Mouse (Mus musculus): ENCODE results near the gene Psmd14. TPM values are rescaled to one million over a fixed set of nuclear protein-coding genes. Genes with fewer than 3 reads are reported as not detected.

The Psmd14 gene
- polyA plus RNA-seq, 1 experiment from 2014 or later, result 128 TPM

GRCm38 (mm10) chr2:61751286-61751685 is 39.8 kb downstream of the Psmd14 start:
- H3K4me2 ChIP-seq (replicated peaks; ENCODE audit: low read depth), result no peak overlapping the region
- no peaks in the 10 kb centered on the region for H3K4me1 ChIP-seq (replicated peaks; ENCODE audit: control insufficient read depth, insufficient read depth)
- TF ChIP-seq EP300 (optimal IDR thresholded peaks at IDR 0.05), result no peak
- no peak for ATAC-seq (ENCODE audit: low FRiP score, low TSS enrichment)
- H3K27me3 ChIP-seq (ENCODE audit: control insufficient read depth, insufficient read depth, low read length), result no peaks in the 10 kb centered on the region
- no peak overlapping the region for H3K27ac ChIP-seq (replicated peaks)
- H3K36me3 ChIP-seq (ENCODE audit: control insufficient read depth, insufficient read depth, low read length), result no peaks in the 10 kb centered on the region
- DNase-seq (ENCODE audit: low spot score), result no peak
- no peaks in the 10 kb centered on the region for H3K9me3 ChIP-seq (ENCODE audit: control insufficient read depth, low read length)
- H3K9ac ChIP-seq (ENCODE audit: low read length), result no peak overlapping the region
- H3K4me3 ChIP-seq (ENCODE audit: low read depth, low read length), result no peak overlapping the region
- 57% methylated on average over 2 of the region's 2 CpGs for WGBS

GRCm38 (mm10) chr2:61752362-61752761 is 40.9 kb downstream of the Psmd14 start:
- H3K4me3 ChIP-seq (ENCODE audit: low read depth, low read length), result no peak overlapping the region
- H3K9me3 ChIP-seq (ENCODE audit: control insufficient read depth, low read length), result no peaks in the 10 kb centered on the region
- ATAC-seq (ENCODE audit: low FRiP score, low TSS enrichment) (no peak), DNase-seq (ENCODE audit: low spot score) (no peak)
- H3K27me3 ChIP-seq (ENCODE audit: control insufficient read depth, insufficient read depth, low read length), result no peaks in the 10 kb centered on the region
- no peak overlapping the region for H3K9ac ChIP-seq (ENCODE audit: low read length)
- no peaks in the 10 kb centered on the region for H3K4me1 ChIP-seq (replicated peaks; ENCODE audit: control insufficient read depth, insufficient read depth)
- H3K4me2 ChIP-seq (replicated peaks; ENCODE audit: low read depth), result no peak overlapping the region
- no peak overlapping the region for H3K27ac ChIP-seq (replicated peaks)
- H3K36me3 ChIP-seq (ENCODE audit: control insufficient read depth, insufficient read depth, low read length), result no peaks in the 10 kb centered on the region
- TF ChIP-seq EP300 (optimal IDR thresholded peaks at IDR 0.05), result no peak
- TF ChIP-seq CTCF (IDR thresholded peaks at IDR 0.05; ENCODE audit: low read depth), result no peak

GRCm38 (mm10) chr2:61754989-61755388 is 43.5 kb downstream of the Psmd14 start:
- H3K4me1 ChIP-seq (replicated peaks; ENCODE audit: control insufficient read depth, insufficient read depth), result no peaks in the 10 kb centered on the region
- no peak overlapping the region for H3K4me2 ChIP-seq (replicated peaks; ENCODE audit: low read depth)
- no peak overlapping the region for H3K9ac ChIP-seq (ENCODE audit: low read length)
- H3K9me3 ChIP-seq (ENCODE audit: control insufficient read depth, low read length), result no peaks in the 10 kb centered on the region
- no peak for DNase-seq (ENCODE audit: low spot score)
- H3K27me3 ChIP-seq (ENCODE audit: control insufficient read depth, insufficient read depth, low read length), result no peaks in the 10 kb centered on the region
- no peak overlapping the region for H3K4me3 ChIP-seq (ENCODE audit: low read depth, low read length)
- no peak overlapping the region for H3K27ac ChIP-seq (replicated peaks)
- no peak for ATAC-seq (ENCODE audit: low FRiP score, low TSS enrichment)
- TF ChIP-seq CTCF (IDR thresholded peaks at IDR 0.05; ENCODE audit: low read depth) (no peak), EP300 (optimal IDR thresholded peaks at IDR 0.05) (no peak)
- H3K36me3 ChIP-seq (ENCODE audit: control insufficient read depth, insufficient read depth, low read length), result no peaks in the 10 kb centered on the region

DNA sequence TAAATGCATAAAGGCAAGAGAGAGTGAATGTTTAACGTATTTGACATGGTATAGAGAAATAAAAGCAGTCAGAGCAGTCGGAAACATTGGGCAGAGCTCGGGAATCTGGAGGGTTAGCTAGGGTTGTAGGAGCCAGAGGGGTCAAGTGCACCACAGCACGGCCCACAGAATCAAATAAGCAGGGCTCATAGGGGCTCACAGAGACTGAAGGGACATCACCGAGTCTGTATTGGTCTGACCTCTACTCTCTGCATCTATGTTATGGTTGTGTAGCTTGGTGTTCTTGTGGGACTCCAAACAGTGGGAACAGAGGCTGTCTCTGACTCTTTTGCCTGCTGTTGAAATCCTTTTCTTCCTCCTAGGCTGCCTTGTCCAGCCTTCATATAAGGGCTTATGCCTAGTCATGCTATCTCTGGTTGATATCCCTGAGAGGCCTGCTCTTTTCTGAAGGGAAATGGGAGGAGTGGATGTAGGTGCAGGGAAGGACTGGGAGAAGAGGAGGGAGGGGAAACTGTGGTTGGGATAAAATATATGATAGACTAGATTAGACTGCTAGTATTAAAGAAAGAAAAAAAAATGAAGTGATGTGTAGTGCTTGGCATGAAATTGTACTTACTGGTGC is 47.9 kb downstream of the Psmd14 start:
- WGBS, result 76% methylated on average over 5 of the region's 5 CpGs
- TF ChIP-seq EP300 (optimal IDR thresholded peaks at IDR 0.05), result no peak
- TF ChIP-seq CTCF (IDR thresholded peaks at IDR 0.05; ENCODE audit: low read depth), result no peak
- DNase-seq (ENCODE audit: low spot score) (no peak), ATAC-seq (ENCODE audit: low FRiP score, low TSS enrichment) (no peak)
- H3K4me3 ChIP-seq (ENCODE audit: low read depth, low read length), result no peak overlapping the region
- H3K9me3 ChIP-seq (ENCODE audit: control insufficient read depth, low read length), result no peaks in the 10 kb centered on the region
- H3K9ac ChIP-seq (ENCODE audit: low read length), result no peak overlapping the region
- H3K27ac ChIP-seq (replicated peaks), result no peak overlapping the region
- H3K36me3 ChIP-seq (ENCODE audit: control insufficient read depth, insufficient read depth, low read length), result no peaks in the 10 kb centered on the region
- no peaks in the 10 kb centered on the region for H3K27me3 ChIP-seq (ENCODE audit: control insufficient read depth, insufficient read depth, low read length)
- H3K4me1 ChIP-seq (replicated peaks; ENCODE audit: control insufficient read depth, insufficient read depth), result no peaks in the 10 kb centered on the region
- no peak overlapping the region for H3K4me2 ChIP-seq (replicated peaks; ENCODE audit: low read depth)

- H3K27me3 ChIP-seq (ENCODE audit: control insufficient read depth, insufficient read depth, low read length), result no peaks in the 10 kb centered on the region
- no peaks in the 10 kb centered on the region for H3K9me3 ChIP-seq (ENCODE audit: control insufficient read depth, low read length)
- no peak for ATAC-seq (ENCODE audit: low FRiP score, low TSS enrichment)
- no peak overlapping the region for H3K4me3 ChIP-seq (ENCODE audit: low read depth, low read length)
- H3K36me3 ChIP-seq (ENCODE audit: control insufficient read depth, insufficient read depth, low read length), result no peaks in the 10 kb centered on the region
- WGBS, result 76% methylated on average over 3 of the region's 3 CpGs
- no peak overlapping the region for H3K27ac ChIP-seq (replicated peaks)
- DNase-seq (ENCODE audit: low spot score), result no peak
- TF ChIP-seq CTCF (IDR thresholded peaks at IDR 0.05; ENCODE audit: low read depth) (no peak), EP300 (optimal IDR thresholded peaks at IDR 0.05) (no peak)
- H3K4me1 ChIP-seq (replicated peaks; ENCODE audit: control insufficient read depth, insufficient read depth), result no peaks in the 10 kb centered on the region
- no peak overlapping the region for H3K4me2 ChIP-seq (replicated peaks; ENCODE audit: low read depth)
- no peak overlapping the region for H3K9ac ChIP-seq (ENCODE audit: low read length)
Measured at GRCm38 (mm10) chr2:61760044-61760443, 48.5 kb downstream of the Psmd14 start.

DNA sequence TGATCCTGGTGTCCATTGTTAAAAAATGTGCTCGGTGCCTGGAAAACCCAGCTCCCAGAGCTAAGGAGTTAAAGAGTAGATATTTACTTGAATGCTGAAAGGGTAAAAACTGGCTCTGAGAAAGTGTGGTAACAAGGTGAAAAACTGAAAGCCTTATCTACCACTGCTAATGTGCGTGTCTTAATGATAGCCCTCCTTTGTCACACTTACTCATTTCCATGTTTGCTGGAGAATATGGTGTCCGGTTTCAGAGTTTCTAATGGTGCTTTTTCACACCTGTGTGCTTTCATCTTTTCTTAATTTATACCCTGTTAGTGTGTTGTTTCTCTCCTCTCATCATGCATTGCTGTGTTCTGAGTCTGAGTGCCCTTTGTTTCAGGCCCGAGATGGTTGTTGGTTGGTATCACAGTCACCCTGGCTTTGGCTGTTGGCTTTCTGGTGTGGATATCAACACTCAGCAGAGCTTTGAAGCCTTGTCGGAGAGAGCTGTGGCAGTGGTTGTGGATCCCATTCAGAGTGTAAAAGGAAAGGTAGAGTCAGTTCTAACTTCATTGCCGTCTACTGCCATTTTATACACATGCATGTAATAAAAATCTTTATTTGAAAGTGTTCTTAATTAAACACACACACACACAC is 53.1 kb downstream of the Psmd14 start:
- Histone ChIP-seq H3K4me3 (ENCODE audit: low read depth, low read length) (no peak overlapping the region), H3K4me2 (replicated peaks; ENCODE audit: low read depth) (no peak overlapping the region), H3K27me3 (ENCODE audit: control insufficient read depth, insufficient read depth, low read length) (no peaks in the 10 kb centered on the region), H3K36me3 (ENCODE audit: control insufficient read depth, insufficient read depth, low read length) (no peaks in the 10 kb centered on the region), H3K4me1 (replicated peaks; ENCODE audit: control insufficient read depth, insufficient read depth) (no peaks in the 10 kb centered on the region), H3K27ac (replicated peaks) (no peak overlapping the region), H3K9me3 (ENCODE audit: control insufficient read depth, low read length) (no peaks in the 10 kb centered on the region), H3K9ac (ENCODE audit: low read length) (no peak overlapping the region)
- 68% methylated on average over 6 of the region's 6 CpGs for WGBS
- TF ChIP-seq CTCF (IDR thresholded peaks at IDR 0.05; ENCODE audit: low read depth), result no peak
- TF ChIP-seq EP300 (optimal IDR thresholded peaks at IDR 0.05), result no peak
- no peak for ATAC-seq (ENCODE audit: low FRiP score, low TSS enrichment)
- no peak for DNase-seq (ENCODE audit: low spot score)

Measured in stomach, postnatal 0 days (tissue).